Mouse (Mus musculus) limb, embryonic 10.5 days (tissue): Measurements from ENCODE around the gene Tnfrsf9. TPM values are rescaled to one million over a fixed set of nuclear protein-coding genes. Genes with fewer than 3 reads are reported as not detected.
A peak's percentile ranks its signal among the peaks of the same experiment; 100 is the strongest.
"Not testable (repeated sequence)": the region's sequence is repeated elsewhere in the genome, so short reads cannot be mapped to it uniquely, and the experiment has no call there.

Source experiments
- DNase-seq: peaks from one replicate; pipeline ENCODE4 v3.0.0-alpha.2; 2017; ENCODE audit warnings: low spot score
- H3K27ac ChIP-seq: fragments of 300-500 bp; sonication (generic); 2 replicates; pipeline ENCODE4 v1.5.1; 2016; ENCODE audit warnings: mild to moderate bottlenecking
- H3K27me3 ChIP-seq: fragments of 300-500 bp; sonication (generic); 2 replicates; pipeline ENCODE4 v1.6.1; 2016; ENCODE audit warnings: low read depth, mild to moderate bottlenecking; ENCODE audit not compliant: poor library complexity, severe bottlenecking
- H3K36me3 ChIP-seq: fragments of 300-500 bp; sonication (generic); 2 replicates; pipeline ENCODE4 v1.6.1; 2016; ENCODE audit warnings: mild to moderate bottlenecking, moderate library complexity
- H3K4me1 ChIP-seq: fragments of 300-500 bp; sonication (generic); 2 replicates; pipeline ENCODE4 v1.6.1; 2016
- H3K4me3 ChIP-seq: fragments of 300-500 bp; sonication (generic); 2 replicates; pipeline ENCODE4 v1.5.1; 2016; ENCODE audit warnings: mild to moderate bottlenecking, moderate library complexity
- H3K9me3 ChIP-seq: fragments of 300-500 bp; sonication (generic); replicated peaks from 2 replicates; pipeline ENCODE4 v1.6.1; 2016; ENCODE audit warnings: mild to moderate bottlenecking
- WGBS: fragments of 180-500 bp; shearing (Covaris S2); methylation state at CpG from one replicate; pipeline ENCODE4 v1.1.7; 2016; 5-methylcytosine and 5-hydroxymethylcytosine counted together
- polyA plus RNA-seq: library from polyadenylated mRNA; unstranded; fragments of >200 nt; fragmentation: Nextera tagmentation; extraction: Ambion mirVana; gene quantifications from 2 replicates; pipeline ENCODE4 v1.2.1, GENCODE M21; 2016

Gene Tnfrsf9
- polyA plus RNA-seq, 1 experiment from 2014 or later = 1.1 TPM

DNA sequence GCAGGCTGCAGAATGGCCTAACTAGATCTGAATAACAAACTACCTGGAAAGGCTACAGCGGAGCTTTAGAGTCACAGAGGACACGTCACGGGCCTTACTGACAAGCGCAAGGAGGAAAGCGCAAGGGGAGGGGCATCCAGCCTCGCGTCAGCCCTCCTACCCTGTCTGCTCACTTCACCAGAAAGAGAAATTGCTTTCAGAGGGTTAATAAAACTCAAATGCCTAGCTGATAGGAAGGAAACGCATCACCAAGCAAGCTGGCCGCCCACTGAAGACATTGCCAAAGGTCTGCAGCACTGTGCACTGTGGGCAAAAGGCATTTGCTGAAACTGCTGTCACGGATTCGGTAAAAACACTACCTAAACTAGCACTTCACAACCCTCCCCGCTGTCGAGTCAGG is 13.9 kb upstream of the Tnfrsf9 start:
- peaks cover 95% of the 10 kb centered on the region for H3K36me3 ChIP-seq

DNA sequence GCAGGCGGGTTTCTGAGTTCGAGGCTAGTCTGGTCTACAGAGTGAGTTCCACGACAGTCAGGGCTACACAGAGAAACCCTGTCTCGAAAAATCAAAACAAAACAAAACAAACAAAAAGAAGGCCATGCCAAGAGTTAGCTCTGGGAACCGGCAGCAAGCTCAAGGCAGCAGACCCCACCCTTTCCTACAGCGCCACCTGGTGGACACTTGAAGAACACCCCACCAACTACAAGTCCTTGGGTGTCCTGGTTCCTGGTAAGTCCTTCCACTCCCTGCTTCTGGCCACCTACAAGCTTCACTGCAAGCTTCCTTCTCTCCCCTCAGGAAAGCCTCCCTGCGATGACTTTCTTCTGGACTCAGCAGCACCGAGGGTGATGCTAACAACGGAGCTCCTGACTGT is 12.7 kb upstream of the Tnfrsf9 start:
- no peak overlapping the region for H3K4me3 ChIP-seq
- no peak overlapping the region for H3K27ac ChIP-seq
- H3K9me3 ChIP-seq = no peaks in the 10 kb centered on the region
- H3K27me3 ChIP-seq = no peaks in the 10 kb centered on the region
- DNase-seq = peak; percentile 88
- 59% methylated on average over 9 of the region's 9 CpGs for WGBS
- H3K4me1 ChIP-seq = 0 out of 2 replicates have a peak, but pooled peaks cover 6% of the 10 kb centered on the region
- peaks cover 95% of the 10 kb centered on the region for H3K36me3 ChIP-seq

More for the DNA sequence above, 13.9 kb upstream of the Tnfrsf9 start:
- H3K27ac ChIP-seq = no peak overlapping the region
- no peaks in the 10 kb centered on the region for H3K27me3 ChIP-seq
- H3K4me1 ChIP-seq = peaks cover 10% of the 10 kb centered on the region; the same call in 1 of the 2 replicates
- no peak overlapping the region for H3K4me3 ChIP-seq
- DNase-seq = no peak
- no peaks in the 10 kb centered on the region for H3K9me3 ChIP-seq
- 95% methylated on average over 13 of the region's 13 CpGs for WGBS

- no peak overlapping the region for H3K27ac ChIP-seq
- H3K4me3 ChIP-seq = no peak overlapping the region
- WGBS = 93% methylated on average over 12 of the region's 12 CpGs
Measured at GRCm38 (mm10) chr4:150902062-150902461, 12.3 kb upstream of the Tnfrsf9 start.

GRCm38 (mm10) chr4:150903091-150903742 is 11.1 kb upstream of the Tnfrsf9 start:
- H3K4me3 ChIP-seq = no peak overlapping the region
- H3K27me3 ChIP-seq = no peaks in the 10 kb centered on the region
- H3K27ac ChIP-seq = no peak overlapping the region
- 96% methylated on average over 14 of the region's 14 CpGs for WGBS
- no peak for DNase-seq
- 0 out of 2 replicates have a peak, but pooled peaks cover 10% of the 10 kb centered on the region for H3K4me1 ChIP-seq
- no peaks in the 10 kb centered on the region for H3K9me3 ChIP-seq
- peaks cover 95% of the 10 kb centered on the region for H3K36me3 ChIP-seq

More at GRCm38 (mm10) chr4:150902062-150902461, 12.3 kb upstream of the Tnfrsf9 start:
- Histone ChIP-seq H3K27me3 (no peaks in the 10 kb centered on the region), H3K4me1 (0 out of 2 replicates have a peak, but pooled peaks cover 6% of the 10 kb centered on the region), H3K9me3 (no peaks in the 10 kb centered on the region), H3K36me3 (peaks cover 95% of the 10 kb centered on the region)
- DNase-seq = no peak

DNA sequence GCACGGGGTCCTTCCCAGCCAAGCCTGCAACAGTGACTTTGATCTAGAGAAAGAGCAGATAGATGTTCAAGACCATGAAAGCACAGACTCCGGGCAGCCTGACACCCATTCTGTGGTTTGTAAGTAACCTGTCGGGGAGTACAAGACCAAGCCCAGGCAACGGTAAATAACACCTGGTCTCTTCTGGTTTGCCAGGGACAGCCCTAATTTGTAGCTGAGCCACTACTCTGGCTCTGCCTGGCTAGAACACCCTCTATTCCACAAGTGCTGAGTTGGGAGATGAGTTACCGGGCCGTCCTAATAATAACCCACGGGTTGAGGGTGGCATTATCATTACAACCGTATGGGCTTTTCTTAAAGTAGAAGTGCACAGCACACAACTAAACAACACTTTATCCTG is 7.3 kb upstream of the Tnfrsf9 start:
- H3K36me3 ChIP-seq = peaks cover 59% of the 10 kb centered on the region
- no peaks in the 10 kb centered on the region for H3K27me3 ChIP-seq
- 92% methylated on average over 8 of the region's 8 CpGs for WGBS

DNA sequence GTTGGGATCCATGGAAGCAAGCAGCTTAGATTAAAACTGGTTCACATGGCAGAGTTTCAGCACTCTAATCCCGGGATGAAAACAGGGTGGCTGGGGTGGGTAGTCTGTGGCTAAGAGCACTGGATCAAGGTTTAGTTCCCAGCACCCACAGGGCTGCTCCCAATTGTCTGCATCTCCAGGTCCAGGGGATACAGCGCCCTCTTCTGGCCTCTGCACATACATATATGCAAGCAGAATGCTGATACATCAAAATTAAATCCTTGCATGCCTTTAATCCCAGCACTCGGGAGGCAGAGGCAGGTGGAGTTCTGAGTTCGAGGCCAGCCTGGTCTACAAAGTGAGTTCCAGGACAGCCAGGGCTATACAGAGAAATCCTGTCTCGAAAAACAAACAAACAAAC is 5.8 kb upstream of the Tnfrsf9 start:
- Histone ChIP-seq H3K4me3 (peak overlapping the region; percentile 88), H3K4me1 (peaks cover 25% of the 10 kb centered on the region), H3K36me3 (peaks cover 45% of the 10 kb centered on the region)
- H3K27ac ChIP-seq, H3K27me3 ChIP-seq, DNase-seq, H3K9me3 ChIP-seq: not testable (repeated sequence)
- 81% methylated on average over 5 of the region's 5 CpGs for WGBS

More for the DNA sequence above, 7.3 kb upstream of the Tnfrsf9 start:
- no peak for DNase-seq
- Histone ChIP-seq H3K27ac (no peak overlapping the region), H3K9me3 (no peaks in the 10 kb centered on the region), H3K4me3 (no peak overlapping the region), H3K4me1 (peaks cover 17% of the 10 kb centered on the region)

GRCm38 (mm10) chr4:150909451-150910156 is 4.8 kb upstream of the Tnfrsf9 start:
- Histone ChIP-seq H3K9me3 (no peaks in the 10 kb centered on the region), H3K27ac (peak overlapping the region; percentile 93), H3K4me1 (peaks cover 29% of the 10 kb centered on the region), H3K27me3 (no peaks in the 10 kb centered on the region), H3K4me3 (peak overlapping the region; percentile 88), H3K36me3 (peaks cover 37% of the 10 kb centered on the region)
- DNase-seq = peak; percentile 100
- under 1% methylated on average over 56 of the region's 56 CpGs for WGBS

- no peak for DNase-seq
- Histone ChIP-seq H3K9me3 (no peaks in the 10 kb centered on the region), H3K4me1 (peaks cover 37% of the 10 kb centered on the region), H3K27me3 (no peaks in the 10 kb centered on the region), H3K27ac (peak overlapping the region; percentile 93), H3K36me3 (peaks cover 31% of the 10 kb centered on the region), H3K4me3 (peak overlapping the region; percentile 88)
- 82% methylated on average over 19 of the region's 19 CpGs for WGBS
Measured at GRCm38 (mm10) chr4:150910164-150910951, 4.0 kb upstream of the Tnfrsf9 start.

- no peak for DNase-seq
- H3K27me3 ChIP-seq = no peaks in the 10 kb centered on the region
- peak overlapping the region; percentile 77 for H3K4me3 ChIP-seq
- no peaks in the 10 kb centered on the region for H3K9me3 ChIP-seq
- peaks cover 32% of the 10 kb centered on the region for H3K4me1 ChIP-seq
- H3K36me3 ChIP-seq = no peaks in the 10 kb centered on the region
- peak overlapping the region; percentile 95 for H3K27ac ChIP-seq
- whole genome bisulfite sequencing = 24% methylated on average over 12 of the region's 12 CpGs
Measured at GRCm38 (mm10) chr4:150913743-150914142, 619 bp upstream of the Tnfrsf9 start.

DNA sequence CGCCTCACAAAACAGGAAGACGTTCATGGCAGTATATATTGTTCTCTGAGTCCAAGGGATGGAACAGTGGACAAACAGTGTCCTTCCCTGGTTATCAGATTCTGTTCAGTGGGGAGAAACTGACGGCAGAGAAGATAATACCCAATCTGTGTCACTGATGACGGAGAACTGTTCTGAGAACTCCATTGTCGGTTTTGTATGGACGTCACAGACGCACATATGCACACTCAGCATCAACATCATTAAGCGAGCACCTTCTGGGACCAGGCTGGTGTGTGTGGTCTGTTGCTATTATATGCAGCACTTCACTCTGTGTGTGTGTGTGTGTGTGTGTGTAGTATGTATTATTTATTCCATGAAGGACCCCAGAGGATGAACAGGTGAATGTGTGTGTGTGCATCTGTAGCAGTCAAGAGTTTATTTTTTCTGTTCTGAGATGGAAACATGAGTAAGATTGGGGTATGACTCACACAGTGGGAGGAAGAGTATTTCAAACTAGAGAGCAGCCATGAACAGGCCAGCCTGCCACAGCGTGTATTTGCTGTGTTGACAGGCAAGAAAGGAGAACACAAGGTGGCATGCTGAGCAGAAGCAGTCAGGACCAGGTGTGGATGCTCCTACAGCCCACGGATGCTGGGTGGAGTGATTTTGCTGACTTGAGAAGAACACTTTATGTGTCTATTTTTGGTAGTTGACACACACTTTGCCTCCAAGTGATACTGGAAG is 982 bp downstream of the Tnfrsf9 start:
- no peaks in the 10 kb centered on the region for H3K27me3 ChIP-seq
- no peaks in the 10 kb centered on the region for H3K9me3 ChIP-seq
- H3K27ac ChIP-seq = peak overlapping the region; percentile 95
- H3K36me3 ChIP-seq = no peaks in the 10 kb centered on the region
- H3K4me1 ChIP-seq = peaks cover 23% of the 10 kb centered on the region
- 74% methylated on average over 10 of the region's 10 CpGs for WGBS
- peak overlapping the region; percentile 77 for H3K4me3 ChIP-seq
- DNase-seq = no peak

DNA sequence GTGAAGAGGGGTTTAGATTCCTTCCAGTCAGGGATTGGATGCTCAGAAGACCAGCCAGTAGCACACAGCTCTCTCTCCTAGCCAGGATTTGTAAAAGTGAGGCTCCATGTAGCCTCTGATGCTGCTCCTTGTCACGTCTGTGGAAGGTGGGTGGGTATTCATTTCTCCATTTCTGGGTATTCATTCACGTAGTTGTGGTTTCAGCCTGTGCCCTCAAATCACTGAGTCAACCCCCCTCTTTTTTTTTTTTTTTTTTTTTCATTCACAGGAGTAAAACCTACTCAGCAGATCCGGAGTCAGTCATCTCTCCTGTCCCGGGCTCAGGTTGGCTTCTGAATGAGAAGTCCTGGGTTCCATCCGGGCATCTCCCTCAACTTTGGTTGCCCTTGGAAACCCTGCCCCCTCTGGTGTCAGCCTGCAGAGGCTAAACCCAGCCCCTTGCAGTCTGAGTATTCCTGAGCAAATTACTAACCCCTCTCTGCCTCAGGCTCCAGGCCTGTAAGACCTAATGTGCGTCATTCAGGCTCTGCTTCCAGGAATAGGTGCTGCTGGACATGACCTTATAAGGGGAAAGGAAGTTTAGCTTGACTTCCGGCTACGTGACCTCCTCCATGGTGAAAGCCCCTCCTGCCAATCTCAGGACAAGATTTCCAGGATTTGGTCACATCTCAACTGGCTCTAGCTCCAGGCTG is 3.1 kb downstream of the Tnfrsf9 start:
- no peaks in the 10 kb centered on the region for H3K36me3 ChIP-seq
- no peaks in the 10 kb centered on the region for H3K9me3 ChIP-seq
- H3K4me3 ChIP-seq = no peak overlapping the region
- H3K27ac ChIP-seq = no peak overlapping the region; the same call in 1 of the 2 replicates
- WGBS = 74% methylated on average over 8 of the region's 8 CpGs
- H3K4me1 ChIP-seq = peaks cover 31% of the 10 kb centered on the region
- no peak for DNase-seq
- H3K27me3 ChIP-seq = no peaks in the 10 kb centered on the region

GRCm38 (mm10) chr4:150921206-150921605 is 6.8 kb downstream of the Tnfrsf9 start:
- H3K27ac ChIP-seq = no peak overlapping the region
- H3K9me3 ChIP-seq = no peaks in the 10 kb centered on the region
- 76% methylated on average over 8 of the region's 8 CpGs for WGBS
- no peak overlapping the region for H3K4me3 ChIP-seq
- H3K27me3 ChIP-seq = no peaks in the 10 kb centered on the region
- no peaks in the 10 kb centered on the region for H3K36me3 ChIP-seq
- H3K4me1 ChIP-seq = peaks cover 8% of the 10 kb centered on the region; the same call in 1 of the 2 replicates
- no peak for DNase-seq
